8 mouse cellular contexts compared by ENCODE assay signal in the genomic region with DNA sequence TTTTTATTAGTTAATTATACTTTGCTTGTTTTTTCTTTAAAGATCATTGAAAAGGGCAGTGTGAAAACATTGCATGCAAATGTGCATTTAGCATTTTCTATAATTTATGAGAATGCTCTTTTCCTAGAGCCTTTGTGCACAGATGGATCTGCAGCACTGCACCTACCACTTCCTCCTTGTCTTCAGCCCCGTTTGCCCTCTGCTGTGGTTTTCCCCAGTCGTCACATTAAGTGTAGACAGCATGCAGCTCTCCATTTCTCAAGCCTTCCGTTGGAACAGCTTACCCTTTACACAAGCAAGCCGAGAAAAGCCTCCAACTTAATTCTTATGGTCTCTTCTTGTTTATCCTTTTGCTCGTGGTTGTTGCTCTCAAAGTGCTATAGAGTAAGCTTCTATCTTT.
DNase-seq lines count a peak whose midpoint lies in the region; ATAC-seq and TF ChIP-seq lines count a peak whose summit lies in the region.

No protein-coding gene starts in this region.

- no peak for ATAC-seq in neural tube, embryonic 13.5 days (ENCODE audit: low read depth)

- H3K36me3 ChIP-seq in neural tube, embryonic 13.5 days, result peaks cover 6% of the 10 kb centered on the region; the same call in 1 of the 2 replicates
- peaks cover 34% of the 10 kb centered on the region for H3K36me3 ChIP-seq in megakaryocyte, embryonic 14.5 days (replicated peaks; ENCODE audit: low read length)

- H3K9ac ChIP-seq in neural tube, embryonic 13.5 days, result no peak overlapping the region

- H3K4me1 ChIP-seq in neural tube, embryonic 13.5 days (replicated peaks), result peaks cover 30% of the 10 kb centered on the region
- peaks cover 58% of the 10 kb centered on the region for H3K4me1 ChIP-seq in megakaryocyte, embryonic 14.5 days

- no peak for DNase-seq in gastrocnemius, adult 2 months
- no peak for DNase-seq in gastrocnemius, postnatal 25 days
- no peak for DNase-seq in neural tube, embryonic 10.5 days (ENCODE audit: extremely low spot score, low spot score)
- peak; percentile 70 for DNase-seq in thymus, postnatal 4 days
- no peak for DNase-seq in frontal cortex, postnatal 10 days (ENCODE audit: low spot score in 2 of 2)
- no peak for DNase-seq in cerebellum, adult 18-20 months

- H3K4me2 ChIP-seq in neural tube, embryonic 13.5 days, result no peak overlapping the region

- WGBS in neural tube, embryonic 13.5 days, result 61% methylated on average over 5 of the region's 5 CpGs

- no peak overlapping the region for H3K4me3 ChIP-seq in gastrocnemius, adult 2 months
- H3K4me3 ChIP-seq in neural tube, embryonic 13.5 days, result no peak overlapping the region
- H3K4me3 ChIP-seq in megakaryocyte, embryonic 14.5 days (replicated peaks), result peak overlapping the region; percentile 84

- intact Hi-C loops in gastrocnemius, adult 2 months (cut with DNase I), result no loop called here

- no peaks in the 10 kb centered on the region for H3K9me3 ChIP-seq in neural tube, embryonic 13.5 days
- no peaks in the 10 kb centered on the region for H3K9me3 ChIP-seq in megakaryocyte, embryonic 14.5 days

- peak overlapping the region; percentile 81 for H3K27ac ChIP-seq in gastrocnemius, adult 2 months
- peak overlapping the region; percentile 61 for H3K27ac ChIP-seq in neural tube, embryonic 13.5 days (replicated peaks)

- H3K27me3 ChIP-seq in neural tube, embryonic 13.5 days, result no peaks in the 10 kb centered on the region
- no peaks in the 10 kb centered on the region for H3K27me3 ChIP-seq in megakaryocyte, embryonic 14.5 days (replicated peaks)

- TF ChIP-seq CTCF in gastrocnemius, adult 2 months (IDR thresholded peaks at IDR 0.05), result no peak
